Mouse (Mus musculus) hindbrain, embryonic 13.5 days (tissue): ENCODE data around the gene Piezo1. TPM values are rescaled to one million over a fixed set of nuclear protein-coding genes. Genes with fewer than 3 reads are reported as not detected.
A peak's percentile ranks its signal among the peaks of the same experiment; 100 is the strongest.

Source experiments
- ATAC-seq: fragments of 200-750 bp; cut with Nextera tagmentation; 2 replicates; pipeline ENCODE4 v1.8.0; 2017; ENCODE audit warnings: moderate TSS enrichment; ENCODE audit not compliant: low FRiP score
- H3K27ac ChIP-seq: fragments of 300-500 bp; sonication (generic); 2 replicates; pipeline ENCODE4 v1.5.1; 2015; ENCODE audit warnings: inconsistent platforms, mild to moderate bottlenecking, moderate library complexity
- H3K27me3 ChIP-seq: fragments of 300-500 bp; sonication (generic); 2 replicates; pipeline ENCODE4 v1.6.1; 2015; ENCODE audit warnings: mild to moderate bottlenecking, inconsistent platforms
- H3K36me3 ChIP-seq: fragments of 300-500 bp; sonication (generic); 2 replicates; pipeline ENCODE4 v1.6.1; 2015; ENCODE audit warnings: mild to moderate bottlenecking, inconsistent platforms
- H3K4me1 ChIP-seq: fragments of 300-500 bp; sonication (generic); replicated peaks from 2 replicates; pipeline ENCODE4 v1.6.1; 2015; ENCODE audit warnings: inconsistent platforms
- H3K4me2 ChIP-seq: fragments of 300-500 bp; sonication (generic); 2 replicates; pipeline ENCODE4 v1.6.1; 2015; ENCODE audit warnings: inconsistent platforms, mild to moderate bottlenecking, moderate library complexity
- H3K4me3 ChIP-seq: fragments of 300-500 bp; sonication (generic); 2 replicates; pipeline ENCODE4 v1.5.1; 2015; ENCODE audit warnings: mild to moderate bottlenecking, inconsistent platforms
- H3K9ac ChIP-seq: fragments of 300-500 bp; sonication (generic); 2 replicates; pipeline ENCODE4 v1.6.1; 2015; ENCODE audit warnings: mild to moderate bottlenecking, inconsistent platforms
- H3K9me3 ChIP-seq: fragments of 300-500 bp; sonication (generic); 2 replicates; pipeline ENCODE4 v1.6.1; 2016; ENCODE audit warnings: inconsistent platforms
- WGBS: fragments of 180-500 bp; shearing (Covaris S2); methylation state at CpG from one replicate; pipeline ENCODE4 v1.1.7; 2015; 5-methylcytosine and 5-hydroxymethylcytosine counted together
- polyA plus RNA-seq: library from polyadenylated mRNA; unstranded; fragments of >200 nt; fragmentation: Nextera tagmentation; extraction: Ambion mirVana; gene quantifications from 2 replicates; pipeline ENCODE4 v1.2.1, GENCODE M21; 2015

The Piezo1 gene
- polyA plus RNA-seq = 2.5 and 3.2 TPM in 2 replicates

DNA sequence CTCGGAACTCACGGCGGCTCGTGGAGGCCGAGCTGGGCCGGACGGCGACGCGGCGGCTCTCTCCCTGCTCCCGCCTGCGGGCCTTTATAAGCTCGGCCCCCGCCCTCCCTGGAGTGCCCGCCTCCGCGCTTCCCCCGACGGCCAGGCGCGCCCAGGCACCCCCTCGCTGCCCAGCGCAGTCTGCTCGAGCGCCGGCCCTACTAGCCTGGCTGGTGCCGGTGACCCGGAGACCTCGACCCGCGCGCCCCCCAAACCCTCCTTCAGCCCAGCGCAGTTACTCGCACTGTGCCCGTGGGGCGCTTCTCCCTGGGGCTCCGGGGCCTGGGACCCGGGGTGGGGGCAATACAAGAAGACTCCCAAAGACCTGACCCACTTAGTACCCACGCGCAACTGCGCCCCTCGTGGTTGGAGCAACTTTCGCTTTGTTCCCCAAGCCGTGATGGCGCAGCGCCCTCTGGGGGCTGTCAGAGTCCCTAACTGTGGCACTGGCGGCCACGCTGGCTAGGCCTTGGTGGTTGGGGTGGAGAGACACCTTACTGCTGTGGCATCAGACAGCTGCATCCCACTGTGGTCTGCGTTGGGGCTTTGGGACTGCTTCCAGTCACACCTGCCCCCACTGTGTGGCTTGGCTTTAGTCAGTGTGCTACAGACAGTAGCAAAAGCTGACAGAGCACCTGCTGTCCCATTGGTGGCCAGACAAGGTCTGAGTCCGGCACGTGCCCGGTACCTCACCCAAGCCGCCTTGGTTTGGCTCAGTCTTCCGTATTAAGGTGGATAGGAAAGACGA, at the start of gene Piezo1:
Gene Piezo1, minus strand, starts transcription at position 65 of the 787 bp plus-strand sequence.
- H3K9ac ChIP-seq = peak within 1 kb of the TSS; percentile 76
- H3K4me1 ChIP-seq = peaks cover 21% of the 10 kb centered on the region
- no peak within 1 kb of the TSS for H3K27ac ChIP-seq
- ATAC-seq = peak; percentile 71
- H3K36me3 ChIP-seq = no peaks in the 10 kb centered on the region
- H3K27me3 ChIP-seq = peaks cover 51% of the 10 kb centered on the region
- no peaks in the 10 kb centered on the region for H3K9me3 ChIP-seq
- peak within 1 kb of the TSS; percentile 52 for H3K4me3 ChIP-seq
- peak within 1 kb of the TSS; percentile 87 for H3K4me2 ChIP-seq
- WGBS = 12% methylated on average over 56 of the region's 56 CpGs

DNA sequence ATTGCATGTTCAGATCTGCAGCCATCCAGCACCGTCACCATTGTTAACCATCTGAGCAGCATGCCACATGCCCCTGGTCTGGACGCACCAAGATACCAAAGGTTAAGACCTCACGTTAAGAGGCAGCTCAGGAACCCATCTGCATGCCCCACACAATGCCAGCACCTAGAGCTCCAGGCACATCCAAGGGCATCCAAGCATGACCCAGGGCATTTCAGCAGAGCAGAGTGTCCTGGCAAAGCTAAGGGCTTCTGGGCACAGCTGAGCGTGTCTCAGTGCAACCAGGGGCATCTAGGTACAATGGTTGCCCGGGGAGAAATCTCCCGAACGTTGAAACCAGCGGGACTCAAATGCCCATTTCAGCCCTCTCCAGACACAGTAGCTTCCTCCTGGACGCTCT, 49.5 kb upstream of the Piezo1 start:
- Histone ChIP-seq H3K9me3 (no peaks in the 10 kb centered on the region), H3K9ac (no peak overlapping the region), H3K4me2 (no peak overlapping the region), H3K4me1 (no peaks in the 10 kb centered on the region), H3K4me3 (no peak overlapping the region), H3K27ac (no peak overlapping the region), H3K36me3 (peaks cover 5% of the 10 kb centered on the region; the same call in 1 of the 2 replicates), H3K27me3 (no peaks in the 10 kb centered on the region)
- 91% methylated on average over 9 of the region's 9 CpGs for WGBS
- no peak for ATAC-seq

- Histone ChIP-seq H3K27me3 (no peaks in the 10 kb centered on the region), H3K4me1 (peaks cover 25% of the 10 kb centered on the region), H3K9ac (no peak overlapping the region), H3K4me3 (no peak overlapping the region), H3K36me3 (peaks cover 5% of the 10 kb centered on the region), H3K9me3 (no peaks in the 10 kb centered on the region), H3K27ac (no peak overlapping the region), H3K4me2 (no peak overlapping the region)
- 60% methylated on average over 4 of the region's 4 CpGs for WGBS
- ATAC-seq = no peak
Observed at GRCm38 (mm10) chr8:122596031-122596430, 44.9 kb upstream of the Piezo1 start.

GRCm38 (mm10) chr8:122593783-122594507, 42.8 kb upstream of the Piezo1 start:
- H3K36me3 ChIP-seq = peaks cover 4% of the 10 kb centered on the region
- no peaks in the 10 kb centered on the region for H3K9me3 ChIP-seq
- H3K4me2 ChIP-seq = no peak overlapping the region
- no peaks in the 10 kb centered on the region for H3K27me3 ChIP-seq
- H3K4me3 ChIP-seq = no peak overlapping the region
- peak overlapping the region; percentile 51 for H3K9ac ChIP-seq
- peak overlapping the region; percentile 55 for H3K27ac ChIP-seq
- WGBS = 65% methylated on average over 19 of the region's 19 CpGs
- peaks cover 25% of the 10 kb centered on the region for H3K4me1 ChIP-seq
- no peak for ATAC-seq

GRCm38 (mm10) chr8:122593240-122593639, 42.1 kb upstream of the Piezo1 start:
- H3K27ac ChIP-seq = peak overlapping the region; percentile 55
- no peak overlapping the region for H3K4me3 ChIP-seq
- H3K36me3 ChIP-seq = no peaks in the 10 kb centered on the region; the same call in 1 of the 2 replicates
- peaks cover 25% of the 10 kb centered on the region for H3K4me1 ChIP-seq
- no peaks in the 10 kb centered on the region for H3K9me3 ChIP-seq
- H3K27me3 ChIP-seq = no peaks in the 10 kb centered on the region
- no peak overlapping the region for H3K4me2 ChIP-seq
- 70% methylated on average over 12 of the region's 12 CpGs for WGBS
- ATAC-seq = no peak
- H3K9ac ChIP-seq = peak overlapping the region; percentile 51; the same call in 1 of the 2 replicates

DNA sequence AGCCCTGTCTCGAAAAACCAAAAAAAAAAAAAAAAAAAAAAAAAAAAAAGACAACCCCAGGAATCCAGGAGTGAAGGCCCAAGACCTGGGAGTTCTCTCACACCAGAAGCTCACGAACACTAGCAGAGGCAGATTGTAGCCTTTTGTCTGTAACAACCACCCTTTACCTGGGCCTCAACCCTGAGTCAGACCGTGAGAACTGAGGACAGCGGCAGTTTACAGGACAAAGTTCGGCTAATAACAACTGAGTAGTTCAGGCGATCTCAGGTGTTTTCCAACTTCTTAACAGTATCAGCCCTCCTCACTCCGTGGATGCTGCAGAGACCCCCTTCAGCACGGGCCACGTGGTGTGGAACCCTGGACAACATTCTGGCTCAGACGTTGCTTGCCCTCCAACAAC, 35.6 kb upstream of the Piezo1 start:
- no peaks in the 10 kb centered on the region for H3K36me3 ChIP-seq
- H3K27me3 ChIP-seq = no peaks in the 10 kb centered on the region
- H3K4me1 ChIP-seq = peaks cover 15% of the 10 kb centered on the region
- no peak overlapping the region for H3K4me2 ChIP-seq
- no peak overlapping the region for H3K9ac ChIP-seq
- H3K9me3 ChIP-seq = no peaks in the 10 kb centered on the region
- H3K27ac ChIP-seq = no peak overlapping the region
- ATAC-seq = no peak
- H3K4me3 ChIP-seq = no peak overlapping the region
- WGBS = 92% methylated on average over 10 of the region's 10 CpGs

- H3K4me1 ChIP-seq = peaks cover 15% of the 10 kb centered on the region
- ATAC-seq = no peak
- H3K27me3 ChIP-seq = no peaks in the 10 kb centered on the region
- H3K9ac ChIP-seq = no peak overlapping the region
- no peak overlapping the region for H3K4me2 ChIP-seq
- peak overlapping the region; percentile 60; the same call in 1 of the 2 replicates for H3K27ac ChIP-seq
- no peak overlapping the region for H3K4me3 ChIP-seq
- 48% methylated on average over 7 of the region's 7 CpGs for WGBS
- no peaks in the 10 kb centered on the region for H3K9me3 ChIP-seq
- no peaks in the 10 kb centered on the region for H3K36me3 ChIP-seq
Observed at GRCm38 (mm10) chr8:122586171-122586570, 35.0 kb upstream of the Piezo1 start.

- H3K4me1 ChIP-seq = peaks cover 15% of the 10 kb centered on the region
- no peaks in the 10 kb centered on the region for H3K9me3 ChIP-seq
- no peaks in the 10 kb centered on the region for H3K36me3 ChIP-seq
- peak overlapping the region; percentile 60; the same call in 1 of the 2 replicates for H3K27ac ChIP-seq
- H3K4me3 ChIP-seq = no peak overlapping the region
- no peak overlapping the region for H3K9ac ChIP-seq
- no peak for ATAC-seq
- H3K27me3 ChIP-seq = no peaks in the 10 kb centered on the region
- no peak overlapping the region for H3K4me2 ChIP-seq
- WGBS = 74% methylated on average over 14 of the region's 14 CpGs
Observed at GRCm38 (mm10) chr8:122585411-122585891, 34.3 kb upstream of the Piezo1 start.

DNA sequence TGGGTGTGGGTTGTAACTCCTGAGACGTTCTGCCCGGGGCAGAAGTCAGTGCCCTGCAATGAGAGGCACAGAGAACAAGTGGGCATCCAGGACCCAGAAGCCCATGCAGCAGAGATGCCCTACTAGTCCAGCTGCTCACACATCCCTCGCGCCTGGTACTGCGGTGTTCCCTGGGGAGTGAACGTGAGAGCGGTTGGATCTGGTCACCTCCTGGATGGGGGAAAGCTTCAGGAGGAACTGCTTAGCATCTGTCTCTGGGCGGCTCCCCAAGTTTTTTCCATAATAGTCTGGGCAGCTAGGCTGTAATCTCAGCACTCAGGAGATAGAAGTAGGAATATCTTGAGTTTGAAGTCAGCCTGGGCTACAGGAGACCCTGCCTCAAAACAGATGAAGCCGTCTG, 33.9 kb upstream of the Piezo1 start:
- no peak overlapping the region for H3K9ac ChIP-seq
- H3K36me3 ChIP-seq = no peaks in the 10 kb centered on the region
- no peak overlapping the region for H3K4me3 ChIP-seq
- peaks cover 15% of the 10 kb centered on the region for H3K4me1 ChIP-seq
- no peaks in the 10 kb centered on the region for H3K27me3 ChIP-seq
- no peaks in the 10 kb centered on the region for H3K9me3 ChIP-seq
- no peak overlapping the region for H3K4me2 ChIP-seq
- WGBS = 83% methylated on average over 9 of the region's 9 CpGs
- no peak for ATAC-seq
- no peak overlapping the region for H3K27ac ChIP-seq

- Histone ChIP-seq H3K27me3 (0 out of 2 replicates have a peak, but pooled peaks cover 6% of the 10 kb centered on the region), H3K4me1 (peaks cover 25% of the 10 kb centered on the region), H3K9ac (no peak overlapping the region), H3K4me2 (no peak overlapping the region), H3K4me3 (no peak overlapping the region), H3K9me3 (no peaks in the 10 kb centered on the region), H3K27ac (no peak overlapping the region), H3K36me3 (no peaks in the 10 kb centered on the region)
- ATAC-seq = no peak
- 75% methylated on average over 15 of the region's 15 CpGs for WGBS
Observed at GRCm38 (mm10) chr8:122580926-122581325, 29.8 kb upstream of the Piezo1 start.

- Histone ChIP-seq H3K27ac (no peak overlapping the region), H3K9ac (0 out of 2 replicates have a peak overlapping the region, but pooled peaks have one; percentile 19), H3K36me3 (peaks cover 8% of the 10 kb centered on the region), H3K4me3 (no peak overlapping the region), H3K4me2 (no peak overlapping the region), H3K4me1 (peaks cover 32% of the 10 kb centered on the region), H3K9me3 (no peaks in the 10 kb centered on the region), H3K27me3 (0 out of 2 replicates have a peak, but pooled peaks cover 6% of the 10 kb centered on the region)
- WGBS = 34% methylated on average over 7 of the region's 7 CpGs
- no peak for ATAC-seq
Observed at GRCm38 (mm10) chr8:122579196-122579595, 28.1 kb upstream of the Piezo1 start.

GRCm38 (mm10) chr8:122577116-122577515, 26.0 kb upstream of the Piezo1 start:
- 44% methylated on average over 10 of the region's 10 CpGs for WGBS
- peak overlapping the region; percentile 78 for H3K27ac ChIP-seq
- H3K4me3 ChIP-seq = peak overlapping the region; percentile 64
- peak; percentile 38 for ATAC-seq
- H3K9ac ChIP-seq = peak overlapping the region; percentile 91
- peak overlapping the region; percentile 88 for H3K4me2 ChIP-seq
- 0 out of 2 replicates have a peak, but pooled peaks cover 6% of the 10 kb centered on the region for H3K27me3 ChIP-seq
- peaks cover 33% of the 10 kb centered on the region for H3K4me1 ChIP-seq
- no peaks in the 10 kb centered on the region for H3K9me3 ChIP-seq
- H3K36me3 ChIP-seq = peaks cover 18% of the 10 kb centered on the region
